Mouse (Mus musculus) liver, embryonic 16.5 days (tissue): Measurements from ENCODE around the gene Kcna10. TPM values are rescaled to one million over a fixed set of nuclear protein-coding genes. Genes with fewer than 3 reads are reported as not detected.

Experiments used
- polyA plus RNA-seq: library from polyadenylated mRNA; unstranded; fragments of >200 nt; fragmentation: Nextera tagmentation; extraction: Ambion mirVana; gene quantifications from 2 replicates; pipeline ENCODE4 v1.2.1, GENCODE M21; 2015

The Kcna10 gene
- polyA plus RNA-seq, 1 experiment from 2014 or later, result not detected

Other genes starting within 250 kb of the Kcna10 start
- gene Kcna3, start 146.9 kb upstream of the Kcna10 start, polyA plus RNA-seq, result 0.68 and 1.1 TPM in 2 replicates
- gene Kcna2, start 81.9 kb upstream of the Kcna10 start, polyA plus RNA-seq, result 0.12 and 0.13 TPM in 2 replicates
- 0.07 and 7.3 TPM in 2 replicates for gene Cym, start 38.7 kb downstream of the Kcna10 start, polyA plus RNA-seq
- not detected in 2 replicates for gene A630076J17Rik, start 47.6 kb downstream of the Kcna10 start, polyA plus RNA-seq
- 0.05 and 0.06 TPM in 2 replicates for gene Prok1, start 56.7 kb downstream of the Kcna10 start, polyA plus RNA-seq
- 88.2 and 90.1 TPM in 2 replicates for gene Lamtor5, start 95.8 kb downstream of the Kcna10 start, polyA plus RNA-seq
- gene Slc16a4, start 108.2 kb downstream of the Kcna10 start, polyA plus RNA-seq, result 0.30 and 0.39 TPM in 2 replicates
- 8.1 and 8.2 TPM in 2 replicates for gene Rbm15, start 150.6 kb downstream of the Kcna10 start, polyA plus RNA-seq